Mouse (Mus musculus): ENCODE data around the gene Ube4b.

The Ube4b gene

GRCm38 (mm10) chr4:149339426-149340214, 86.9 kb downstream of the Ube4b start:
- no peak for DNase-seq (ENCODE audit: low spot score in 2 of 2)

GRCm38 (mm10) chr4:149338137-149338536, 88.4 kb downstream of the Ube4b start:
- no peak for DNase-seq (ENCODE audit: low spot score in 2 of 2)

- DNase-seq (ENCODE audit: low spot score in 2 of 2): no peak
Observed at GRCm38 (mm10) chr4:149337353-149337752, 89.2 kb downstream of the Ube4b start.

GRCm38 (mm10) chr4:149336302-149336701, 90.2 kb downstream of the Ube4b start:
- DNase-seq (ENCODE audit: low spot score in 2 of 2): no peak

- DNase-seq (ENCODE audit: low spot score in 2 of 2): no peak
Observed at GRCm38 (mm10) chr4:149334881-149335280, 91.7 kb downstream of the Ube4b start.

GRCm38 (mm10) chr4:149332726-149333125, 93.8 kb downstream of the Ube4b start:
- no peak for DNase-seq (ENCODE audit: low spot score in 2 of 2)

GRCm38 (mm10) chr4:149330495-149330894, 96.1 kb downstream of the Ube4b start:
- DNase-seq (ENCODE audit: low spot score in 2 of 2): no peak

GRCm38 (mm10) chr4:149328735-149329134, 97.8 kb downstream of the Ube4b start:
- no peak for DNase-seq (ENCODE audit: low spot score in 2 of 2)

- DNase-seq (ENCODE audit: low spot score in 2 of 2): no peak
Observed at GRCm38 (mm10) chr4:149327281-149327680, 99.3 kb downstream of the Ube4b start.

- DNase-seq (ENCODE audit: low spot score in 2 of 2): no peak
Observed at GRCm38 (mm10) chr4:149325411-149326162, 101.0 kb downstream of the Ube4b start.

- DNase-seq (ENCODE audit: low spot score in 2 of 2): no peak
Observed at GRCm38 (mm10) chr4:149323730-149324129, 102.8 kb downstream of the Ube4b start.

- no peak for DNase-seq (ENCODE audit: low spot score in 2 of 2)
Observed at GRCm38 (mm10) chr4:149322718-149323117, 103.8 kb downstream of the Ube4b start.

GRCm38 (mm10) chr4:149322286-149322685, 104.3 kb downstream of the Ube4b start:
- DNase-seq (ENCODE audit: low spot score in 2 of 2): no peak

- no peak for DNase-seq (ENCODE audit: low spot score in 2 of 2)
Observed at GRCm38 (mm10) chr4:149319088-149319487, 107.5 kb downstream of the Ube4b start.

- no peak for DNase-seq (ENCODE audit: low spot score in 2 of 2)
Observed at GRCm38 (mm10) chr4:149317387-149317786, 109.2 kb downstream of the Ube4b start.

GRCm38 (mm10) chr4:149314275-149314837, 112.2 kb downstream of the Ube4b start:
- no peak for DNase-seq (ENCODE audit: low spot score in 2 of 2)

GRCm38 (mm10) chr4:149313558-149314253, 112.8 kb downstream of the Ube4b start:
- no peak for DNase-seq (ENCODE audit: low spot score in 2 of 2)

GRCm38 (mm10) chr4:149311996-149312395, 114.6 kb downstream of the Ube4b start:
- no peak for DNase-seq (ENCODE audit: low spot score in 2 of 2)

GRCm38 (mm10) chr4:149308491-149308820, 118.1 kb downstream of the Ube4b start:
- DNase-seq (ENCODE audit: low spot score in 2 of 2): no peak

- peak; percentile 97 to 100 for DNase-seq (ENCODE audit: low spot score in 2 of 2)
Observed at GRCm38 (mm10) chr4:149307596-149308490, 118.7 kb downstream of the Ube4b start, which contains the start of gene Kif1b. TSS of gene Kif1b (minus strand) at chr4:149307693.
